Mouse (Mus musculus): ENCODE measurements around the gene Ttll12.

DNA sequence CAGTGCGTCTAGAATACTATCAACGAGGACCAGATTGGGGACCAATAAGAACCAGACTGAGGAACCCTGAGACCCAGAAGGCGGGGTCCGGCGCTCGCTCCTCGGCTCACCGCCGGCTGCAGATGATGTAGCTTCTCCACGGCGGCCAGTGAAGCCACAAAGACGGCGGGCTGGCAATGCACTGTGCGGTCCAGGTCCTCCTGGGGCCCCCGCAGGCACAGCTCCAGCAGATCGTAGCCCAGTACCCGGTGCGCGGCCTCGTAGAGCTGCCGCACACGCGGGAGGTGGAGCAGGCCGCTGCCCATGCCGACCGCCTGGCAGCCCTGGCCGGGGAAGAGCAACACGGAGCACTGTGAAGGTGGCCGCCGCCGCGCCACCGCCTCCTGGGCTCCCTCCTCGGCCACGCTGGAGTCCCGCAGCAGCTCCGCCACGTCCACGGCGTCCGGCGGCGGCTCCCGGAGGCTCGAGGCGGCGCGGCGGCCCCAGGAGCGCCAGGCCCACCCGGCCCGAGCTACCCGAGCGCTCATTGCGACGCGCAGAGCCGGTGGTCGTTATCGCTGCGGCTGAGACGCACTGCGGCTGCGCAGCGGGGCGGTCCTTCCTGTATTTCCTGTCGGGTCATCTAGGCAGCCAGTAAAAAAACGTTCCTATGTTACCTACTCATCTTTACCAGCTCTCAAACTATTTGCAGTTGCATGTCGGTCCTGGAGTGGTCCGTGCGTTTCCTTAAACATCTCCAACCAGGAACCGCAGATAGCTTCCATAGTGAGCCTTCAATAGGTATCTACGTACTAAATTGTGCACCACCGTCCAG is 39.6 kb downstream of the Ttll12 start:
- TF ChIP-seq CTCF (conservative IDR thresholded peaks at IDR 0.05; ENCODE audit: low read length) (no peak), POU5F1 (IDR thresholded peaks at IDR 0.05; ENCODE audit: borderline replicate concordance, low read length) (no peak), NANOG (IDR thresholded peaks at IDR 0.05; ENCODE audit: borderline replicate concordance, low read length) (no peak)
